Mouse (Mus musculus) embryonic facial prominence, embryonic 10.5 days (tissue): Measurements from ENCODE around the gene Sirt1. TPM values are rescaled to one million over a fixed set of nuclear protein-coding genes. Genes with fewer than 3 reads are reported as not detected.
"Not testable (repeated sequence)": the region's sequence is repeated elsewhere in the genome, so short reads cannot be mapped to it uniquely, and the experiment has no call there.

Experiments used
- DNase-seq: peaks from one replicate; pipeline ENCODE4 v3.0.0-alpha.2; 2017; ENCODE audit warnings: low spot score
- H3K27ac ChIP-seq: fragments of 300-500 bp; sonication (generic); replicated peaks from 2 replicates; pipeline ENCODE4 v1.5.1; 2016; ENCODE audit warnings: mild to moderate bottlenecking
- H3K27me3 ChIP-seq: fragments of 300-500 bp; sonication (generic); replicated peaks from 2 replicates; pipeline ENCODE4 v1.6.1; 2016; ENCODE audit warnings: low read depth, mild to moderate bottlenecking; ENCODE audit not compliant: poor library complexity, severe bottlenecking
- H3K36me3 ChIP-seq: fragments of 300-500 bp; sonication (generic); replicated peaks from 2 replicates; pipeline ENCODE4 v1.6.1; 2016; ENCODE audit warnings: mild to moderate bottlenecking, moderate library complexity
- H3K4me1 ChIP-seq: fragments of 300-500 bp; sonication (generic); 2 replicates; pipeline ENCODE4 v1.6.1; 2016
- H3K4me3 ChIP-seq: fragments of 300-500 bp; sonication (generic); 2 replicates; pipeline ENCODE4 v1.5.1; 2016; ENCODE audit warnings: mild to moderate bottlenecking, moderate library complexity
- H3K9me3 ChIP-seq: fragments of 300-500 bp; sonication (generic); 2 replicates; pipeline ENCODE4 v1.6.1; 2016; ENCODE audit warnings: mild to moderate bottlenecking
- WGBS: fragments of 180-500 bp; shearing (Covaris S2); methylation state at CpG from one replicate; pipeline ENCODE4 v1.1.7; 2016; 5-methylcytosine and 5-hydroxymethylcytosine counted together
- polyA plus RNA-seq: library from polyadenylated mRNA; unstranded; fragments of >200 nt; fragmentation: Nextera tagmentation; extraction: Ambion mirVana; gene quantifications from 2 replicates; pipeline ENCODE4 v1.2.1, GENCODE M21; 2016

Gene Sirt1
- polyA plus RNA-seq, 1 experiment from 2014 or later = 6.4 TPM

DNA sequence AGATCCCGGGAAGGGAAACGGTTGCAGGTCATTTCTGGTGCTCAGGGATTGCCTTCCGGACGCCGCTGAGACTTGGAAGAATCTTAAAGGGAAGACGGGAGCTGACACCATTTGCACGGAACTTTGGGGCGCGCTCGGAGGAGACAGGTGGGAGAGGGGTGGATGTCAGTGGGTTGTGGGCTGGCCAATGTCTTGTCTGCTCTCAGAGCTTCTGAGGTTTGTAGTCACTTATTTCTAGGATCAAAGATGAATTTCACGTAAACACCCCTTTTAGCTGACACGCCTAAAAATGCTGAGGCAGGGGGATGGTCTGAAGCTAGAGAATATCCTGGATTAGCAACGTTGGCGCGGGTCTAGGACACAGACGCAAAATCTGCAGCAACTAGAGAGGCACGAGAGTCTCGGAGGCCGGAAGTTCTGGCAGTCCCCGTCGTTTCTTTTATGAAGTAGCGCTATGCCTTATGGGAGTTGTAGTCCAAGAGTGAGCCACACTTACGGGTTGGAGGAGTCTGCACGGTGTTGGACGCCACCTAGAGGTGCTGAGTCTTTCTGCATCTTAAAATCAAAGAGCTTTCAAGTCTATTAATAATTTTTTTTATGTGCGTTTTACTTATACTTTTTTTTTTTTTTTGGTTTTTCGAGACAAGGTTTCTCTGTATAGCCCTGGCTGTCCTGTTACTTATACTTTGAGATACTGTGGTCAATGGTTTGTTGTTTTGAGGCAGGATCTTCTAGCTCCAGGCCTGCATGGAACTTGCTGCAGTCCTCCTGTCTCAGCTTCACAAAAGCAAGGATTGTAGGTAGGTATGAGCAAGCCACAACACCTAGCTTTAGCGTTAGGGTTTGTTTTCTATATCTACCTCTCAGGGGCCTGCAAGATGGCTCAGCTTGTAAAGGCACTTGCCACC, 1.1 kb upstream of the Sirt1 start, which contains the start of gene Dnajc12:
Gene Dnajc12 (plus strand): TSS at position 72 of the 908 bp plus-strand sequence.
- under 1% methylated on average over 28 of the region's 28 CpGs for WGBS

DNA sequence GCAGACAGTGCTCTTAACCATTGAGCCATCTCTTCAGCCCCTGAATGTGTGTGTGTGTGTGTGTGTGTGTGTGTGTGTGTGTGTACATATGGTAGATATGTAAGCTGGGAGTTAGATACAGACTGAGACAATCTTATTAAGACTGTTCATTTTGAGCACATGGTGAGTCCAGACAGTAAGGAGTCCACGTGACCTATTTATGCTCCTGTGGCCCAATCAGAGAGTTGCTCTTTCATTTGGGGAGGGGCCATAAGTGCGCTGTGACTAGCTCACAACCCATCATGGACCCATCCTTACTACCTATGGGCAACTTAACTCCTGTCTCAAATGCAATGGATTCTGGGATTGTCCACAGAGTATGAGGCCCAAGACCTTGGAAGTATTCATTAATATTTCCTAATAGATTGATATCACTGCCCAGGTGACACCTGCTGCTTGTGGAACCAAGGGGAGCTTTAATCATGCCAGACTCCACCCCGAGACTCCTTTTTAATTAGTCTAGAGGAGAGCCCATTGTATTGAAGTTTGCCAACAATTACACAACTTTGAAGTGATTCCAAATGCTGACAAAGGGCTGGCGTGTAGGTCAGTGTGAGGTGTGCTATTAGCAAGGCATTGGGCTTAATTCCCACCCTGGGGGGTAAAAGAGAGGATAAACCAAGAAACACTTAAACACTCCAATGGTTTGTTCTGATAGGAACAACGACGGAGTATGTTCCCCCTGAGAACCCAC, 2.4 kb downstream of the Sirt1 start:
- Histone ChIP-seq H3K36me3 (no peaks in the 10 kb centered on the region), H3K4me3 (no peak overlapping the region), H3K9me3 (no peaks in the 10 kb centered on the region), H3K27ac (no peak overlapping the region), H3K27me3 (peaks cover 25% of the 10 kb centered on the region), H3K4me1 (peaks cover 9% of the 10 kb centered on the region)
- no peak for DNase-seq
- WGBS = 76% methylated on average over 6 of the region's 6 CpGs

More for the DNA sequence above, 1.1 kb upstream of the Sirt1 start, which contains the start of gene Dnajc12:
- Histone ChIP-seq H3K27me3 (peaks cover 25% of the 10 kb centered on the region), H3K9me3 (no peaks in the 10 kb centered on the region), H3K36me3 (no peaks in the 10 kb centered on the region), H3K4me3 (peak within 1 kb of the TSS; percentile 70), H3K4me1 (peaks cover 9% of the 10 kb centered on the region), H3K27ac (peak within 1 kb of the TSS; percentile 72)
- peak; percentile 88 for DNase-seq

DNA sequence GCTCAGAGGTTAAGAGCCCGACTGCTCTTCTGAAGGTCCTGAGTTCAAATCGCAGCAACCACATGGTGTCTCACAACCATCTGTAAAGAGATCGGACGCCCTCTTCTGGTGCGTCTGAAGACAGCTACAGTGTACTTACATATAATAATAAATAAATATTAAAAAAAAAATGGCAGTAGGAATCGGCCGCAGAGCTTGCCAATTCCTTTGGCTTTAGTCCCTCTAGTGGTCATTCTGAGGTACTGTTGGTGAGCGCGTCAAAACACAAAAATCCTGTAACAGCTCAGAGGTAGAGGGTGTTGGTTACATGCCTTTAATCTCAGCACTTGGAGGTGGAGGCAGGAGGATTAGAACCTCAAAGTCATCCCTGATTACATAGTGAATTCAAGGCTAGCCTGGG, 4.0 kb downstream of the Sirt1 start:
- WGBS = 22% methylated on average over 9 of the region's 9 CpGs
- H3K4me3 ChIP-seq = no peak overlapping the region
- H3K27me3 ChIP-seq = peaks cover 25% of the 10 kb centered on the region
- H3K9me3 ChIP-seq = no peaks in the 10 kb centered on the region
- H3K4me1 ChIP-seq = peaks cover 9% of the 10 kb centered on the region
- peak; percentile 57 for DNase-seq
- H3K27ac ChIP-seq = no peak overlapping the region
- no peaks in the 10 kb centered on the region for H3K36me3 ChIP-seq

DNA sequence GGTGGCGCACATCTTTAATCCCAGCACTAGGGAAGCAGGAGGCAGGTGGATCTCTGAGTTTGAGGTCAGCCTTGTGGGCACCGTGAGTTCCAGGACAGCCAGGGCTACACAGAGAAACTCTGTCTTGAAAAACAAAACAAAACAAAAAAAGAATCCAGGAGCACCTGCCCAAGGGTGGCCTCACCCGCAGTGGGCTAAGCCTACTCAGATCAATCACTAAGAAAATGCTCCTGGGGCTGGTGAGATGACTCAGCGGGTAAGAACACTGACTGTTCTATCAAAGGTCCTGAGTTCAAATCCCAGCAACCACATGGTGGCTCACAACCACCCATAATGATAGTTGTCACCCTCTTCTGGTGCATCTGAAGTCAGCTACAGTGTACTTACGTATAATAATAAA, 5.2 kb downstream of the Sirt1 start:
- 86% methylated on average over 5 of the region's 5 CpGs for WGBS

DNA sequence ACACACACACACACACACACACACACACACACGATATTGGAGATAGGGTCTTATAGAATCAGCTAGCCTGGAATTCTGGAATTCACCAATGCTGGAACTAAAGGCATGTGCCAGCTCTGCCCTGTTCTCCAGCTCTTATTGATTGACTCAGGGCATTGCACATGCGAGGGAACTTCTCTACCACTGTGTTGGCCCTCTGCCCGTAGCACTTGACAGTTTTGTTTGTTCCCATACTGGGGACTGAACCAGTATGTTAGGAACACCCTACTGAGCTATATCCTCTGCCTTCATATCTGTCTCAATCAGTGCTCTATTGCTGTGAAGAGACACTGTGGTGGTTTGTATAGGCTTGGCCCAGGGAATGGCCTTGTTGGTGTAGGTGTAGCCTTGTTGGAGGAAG, 13.5 kb downstream of the Sirt1 start:
- Histone ChIP-seq H3K36me3 (no peaks in the 10 kb centered on the region), H3K27me3 (no peaks in the 10 kb centered on the region), H3K9me3 (no peaks in the 10 kb centered on the region), H3K4me3 (no peak overlapping the region), H3K27ac (no peak overlapping the region), H3K4me1 (peaks cover 15% of the 10 kb centered on the region)
- 88% methylated on average over 3 of the region's 3 CpGs for WGBS
- no peak for DNase-seq

More for the DNA sequence above, 5.2 kb downstream of the Sirt1 start:
- no peaks in the 10 kb centered on the region for H3K36me3 ChIP-seq
- peaks cover 17% of the 10 kb centered on the region for H3K27me3 ChIP-seq
- no peak overlapping the region for H3K27ac ChIP-seq
- no peaks in the 10 kb centered on the region for H3K9me3 ChIP-seq
- no peak overlapping the region for H3K4me3 ChIP-seq
- H3K4me1 ChIP-seq = peaks cover 2% of the 10 kb centered on the region
- no peak for DNase-seq

DNA sequence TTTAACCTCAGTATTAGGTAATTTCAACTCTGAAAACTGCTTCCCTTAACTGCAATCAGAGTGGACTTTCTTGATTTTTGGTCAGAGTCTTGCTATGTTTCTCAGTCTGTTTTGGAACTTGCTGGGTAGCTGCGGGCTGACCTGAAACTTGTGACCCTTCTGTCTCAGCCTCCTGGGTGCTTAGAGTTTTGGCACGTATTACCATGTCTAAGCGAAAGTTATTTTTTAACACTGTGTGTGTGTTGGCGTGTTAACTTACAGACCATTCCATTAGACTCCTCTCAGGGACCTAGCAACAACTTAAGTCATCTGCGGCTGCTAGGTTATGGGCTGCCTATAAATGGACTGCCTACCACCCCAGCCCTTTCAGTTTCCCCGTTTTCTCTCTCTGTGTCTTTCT, 14.1 kb downstream of the Sirt1 start:
- 76% methylated on average over 6 of the region's 6 CpGs for WGBS
- Histone ChIP-seq H3K27me3 (no peaks in the 10 kb centered on the region), H3K4me1 (peaks cover 15% of the 10 kb centered on the region), H3K4me3 (no peak overlapping the region), H3K27ac (no peak overlapping the region), H3K9me3 (no peaks in the 10 kb centered on the region), H3K36me3 (no peaks in the 10 kb centered on the region)
- no peak for DNase-seq

DNA sequence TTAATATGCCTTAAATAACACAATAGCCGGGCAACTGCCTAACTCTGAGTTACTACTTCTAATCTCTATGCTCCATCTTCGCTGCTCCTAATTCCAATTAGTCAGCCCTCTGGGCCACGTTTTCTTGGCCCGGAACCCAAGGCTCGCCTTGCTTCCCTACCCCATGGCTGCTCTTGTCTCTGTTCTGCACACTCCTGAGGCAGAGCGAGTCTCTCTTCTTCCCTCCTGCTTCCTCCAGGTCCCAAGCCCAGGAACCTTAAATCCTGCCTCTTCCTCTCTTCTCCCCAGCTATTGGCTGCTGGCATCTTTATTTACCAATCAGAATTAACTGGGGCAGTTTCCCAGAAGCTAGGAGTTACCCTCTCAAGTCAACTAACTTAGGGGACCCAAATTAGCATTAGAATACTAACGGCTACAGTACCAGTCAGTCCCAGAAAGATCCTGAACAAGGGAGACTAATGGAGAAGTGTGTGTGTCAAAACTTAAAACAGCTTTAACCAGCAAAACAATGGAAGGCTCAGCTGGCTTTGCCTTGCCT, 15.5 kb downstream of the Sirt1 start:
- Histone ChIP-seq H3K27ac (no peak overlapping the region), H3K4me3 (0 out of 2 replicates have a peak overlapping the region, but pooled peaks have one; percentile 11), H3K9me3 (no peaks in the 10 kb centered on the region), H3K4me1 (peaks cover 15% of the 10 kb centered on the region), H3K36me3 (no peaks in the 10 kb centered on the region), H3K27me3 (no peaks in the 10 kb centered on the region)
- no peak for DNase-seq
- 65% methylated on average over 7 of the region's 7 CpGs for WGBS

DNA sequence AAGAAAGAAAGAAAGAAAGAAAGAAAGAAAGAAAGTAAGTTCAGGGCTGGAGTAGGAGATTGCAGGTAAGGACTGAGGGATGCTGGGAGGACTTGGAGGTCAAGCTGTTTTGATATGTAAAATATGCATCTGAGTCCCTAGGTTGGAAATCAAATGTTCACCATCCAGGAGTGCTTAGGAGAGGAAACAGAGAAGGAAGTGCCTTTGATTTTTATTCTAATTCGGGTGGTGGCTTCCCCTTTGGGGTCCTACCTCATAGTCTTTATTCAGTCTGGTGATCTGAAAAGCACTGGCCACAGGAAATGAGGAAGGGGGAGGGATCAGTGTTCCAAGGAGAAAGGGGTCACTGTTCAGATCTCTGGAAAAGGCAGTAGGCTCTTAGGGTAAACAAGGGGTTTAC, 21.0 kb downstream of the Sirt1 start:
- H3K9me3 ChIP-seq = no peaks in the 10 kb centered on the region
- no peak overlapping the region for H3K27ac ChIP-seq
- no peaks in the 10 kb centered on the region for H3K27me3 ChIP-seq
- H3K4me3 ChIP-seq = no peak overlapping the region
- no peaks in the 10 kb centered on the region for H3K4me1 ChIP-seq
- H3K36me3 ChIP-seq = no peaks in the 10 kb centered on the region
- WGBS = 68% methylated on average over 1 of the region's 1 CpGs
- DNase-seq = no peak

DNA sequence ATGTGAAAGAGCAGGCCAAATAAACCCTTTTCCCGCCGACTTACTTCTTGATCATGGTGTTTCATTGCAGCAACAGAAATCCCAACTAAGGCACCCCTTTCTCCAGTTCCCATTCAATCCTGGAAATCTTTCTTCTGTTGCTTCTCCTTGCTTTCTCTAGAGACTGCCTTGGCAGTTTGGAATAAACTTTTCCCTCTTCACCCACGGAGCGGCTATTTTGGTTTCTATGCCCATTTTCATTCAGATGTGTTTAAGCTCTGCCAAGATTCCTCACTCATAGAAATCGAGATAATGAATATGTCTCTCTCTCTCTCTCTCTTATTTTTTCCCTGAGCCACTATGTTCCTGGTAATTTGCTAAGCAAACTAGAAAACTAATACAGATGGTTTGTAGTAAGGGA, 29.4 kb downstream of the Sirt1 start:
- Histone ChIP-seq H3K9me3 (no peaks in the 10 kb centered on the region), H3K36me3 (no peaks in the 10 kb centered on the region), H3K27me3 (no peaks in the 10 kb centered on the region), H3K27ac (no peak overlapping the region), H3K4me3 (no peak overlapping the region), H3K4me1 (peaks cover 9% of the 10 kb centered on the region; the same call in 1 of the 2 replicates)
- no peak for DNase-seq
- 93% methylated on average over 5 of the region's 5 CpGs for WGBS

DNA sequence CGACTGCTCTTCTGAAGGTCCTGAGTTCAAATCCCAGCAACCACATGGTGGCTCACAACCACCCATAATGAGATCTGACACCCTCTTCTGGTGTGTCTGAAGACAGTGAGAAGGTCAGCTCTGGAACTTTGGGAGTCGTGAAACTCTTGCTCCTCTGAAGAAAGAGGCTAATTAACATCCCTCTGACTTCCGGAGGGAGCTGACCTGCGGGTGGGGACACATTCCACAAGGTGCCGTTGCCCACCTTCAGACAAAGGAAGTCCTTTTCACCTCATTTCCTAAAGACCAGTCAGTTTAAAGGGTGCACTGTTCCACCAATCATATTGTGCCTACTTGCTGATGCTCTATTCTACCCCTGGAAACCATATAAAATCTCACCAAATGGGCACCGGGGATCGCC, 30.4 kb downstream of the Sirt1 start:
- H3K27ac ChIP-seq, H3K27me3 ChIP-seq, H3K4me1 ChIP-seq, H3K9me3 ChIP-seq, H3K36me3 ChIP-seq, DNase-seq, H3K4me3 ChIP-seq: not testable (repeated sequence)
- 89% methylated on average over 7 of the region's 7 CpGs for WGBS

DNA sequence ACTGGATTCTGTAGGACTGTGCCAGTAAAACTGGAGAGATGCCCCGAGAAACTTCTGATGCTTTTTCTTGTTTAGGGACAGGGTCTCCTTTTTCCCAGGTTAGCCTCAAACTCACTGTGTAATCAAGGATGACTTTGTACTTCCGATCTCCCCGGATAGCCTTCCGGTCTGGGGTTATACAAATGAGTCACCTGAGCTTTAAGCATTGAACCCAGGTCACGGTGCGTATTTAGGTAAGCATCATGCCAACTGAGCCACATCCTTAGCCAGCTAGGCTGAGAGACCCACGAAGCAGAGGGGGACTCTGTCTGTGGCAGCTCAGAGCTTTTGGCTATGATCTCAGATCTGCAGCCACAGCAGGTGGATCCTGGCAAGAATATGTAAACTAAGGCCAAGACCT, 30.8 kb downstream of the Sirt1 start:
- H3K9me3 ChIP-seq = no peaks in the 10 kb centered on the region
- H3K36me3 ChIP-seq = no peaks in the 10 kb centered on the region
- 86% methylated on average over 7 of the region's 7 CpGs for WGBS
- no peak for DNase-seq
- H3K27ac ChIP-seq = no peak overlapping the region
- H3K4me3 ChIP-seq = no peak overlapping the region
- H3K27me3 ChIP-seq = no peaks in the 10 kb centered on the region
- peaks cover 9% of the 10 kb centered on the region; the same call in 1 of the 2 replicates for H3K4me1 ChIP-seq

DNA sequence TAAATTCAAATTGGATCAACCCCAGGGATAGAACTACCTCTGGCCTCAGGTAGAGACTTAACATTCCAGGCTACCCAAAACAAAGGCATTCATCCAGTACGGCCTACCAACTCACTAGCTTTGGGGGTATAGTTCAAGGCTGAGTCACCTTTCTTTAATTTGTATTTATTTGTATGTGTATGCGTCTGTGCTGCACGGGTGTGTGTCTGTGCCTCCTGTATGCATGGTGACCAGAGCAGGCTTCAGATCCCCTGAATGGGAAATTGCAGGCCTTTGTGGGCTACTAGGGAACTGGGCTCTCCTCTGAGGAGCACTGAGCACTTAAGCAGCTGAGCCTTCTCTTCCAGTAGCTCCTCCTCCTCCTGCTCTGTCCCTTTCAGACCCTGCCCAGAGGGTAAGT, 33.2 kb downstream of the Sirt1 start:
- 47% methylated on average over 3 of the region's 3 CpGs for WGBS
- H3K9me3 ChIP-seq = no peaks in the 10 kb centered on the region
- H3K4me1 ChIP-seq = peaks cover 9% of the 10 kb centered on the region; the same call in 1 of the 2 replicates
- H3K27me3 ChIP-seq = no peaks in the 10 kb centered on the region
- DNase-seq = no peak
- no peak overlapping the region for H3K4me3 ChIP-seq
- H3K27ac ChIP-seq = no peak overlapping the region
- H3K36me3 ChIP-seq = no peaks in the 10 kb centered on the region
